Mouse (Mus musculus) liver (tissue): ENCODE results near the gene Apobec4.
"Not testable (repeated sequence)": the region's sequence is repeated elsewhere in the genome, so short reads cannot be mapped to it uniquely, and the experiment has no call there.

Source experiments
- DNase-seq: peaks from one replicate; pipeline ENCODE4 v3.0.0-alpha.2; 2020; ENCODE audit warnings: mixed read lengths

Gene Apobec4

GRCm38 (mm10) chr1:152766804-152767748 is 16.7 kb downstream of the Apobec4 start:
- DNase-seq = peak; percentile 64

GRCm38 (mm10) chr1:152767749-152768488 is 17.6 kb downstream of the Apobec4 start:
- DNase-seq = peak; percentile 89

GRCm38 (mm10) chr1:152771016-152771415 is 20.7 kb downstream of the Apobec4 start:
- DNase-seq = no peak

GRCm38 (mm10) chr1:152774601-152775000 is 24.2 kb downstream of the Apobec4 start:
- not testable (repeated sequence) for DNase-seq

DNA sequence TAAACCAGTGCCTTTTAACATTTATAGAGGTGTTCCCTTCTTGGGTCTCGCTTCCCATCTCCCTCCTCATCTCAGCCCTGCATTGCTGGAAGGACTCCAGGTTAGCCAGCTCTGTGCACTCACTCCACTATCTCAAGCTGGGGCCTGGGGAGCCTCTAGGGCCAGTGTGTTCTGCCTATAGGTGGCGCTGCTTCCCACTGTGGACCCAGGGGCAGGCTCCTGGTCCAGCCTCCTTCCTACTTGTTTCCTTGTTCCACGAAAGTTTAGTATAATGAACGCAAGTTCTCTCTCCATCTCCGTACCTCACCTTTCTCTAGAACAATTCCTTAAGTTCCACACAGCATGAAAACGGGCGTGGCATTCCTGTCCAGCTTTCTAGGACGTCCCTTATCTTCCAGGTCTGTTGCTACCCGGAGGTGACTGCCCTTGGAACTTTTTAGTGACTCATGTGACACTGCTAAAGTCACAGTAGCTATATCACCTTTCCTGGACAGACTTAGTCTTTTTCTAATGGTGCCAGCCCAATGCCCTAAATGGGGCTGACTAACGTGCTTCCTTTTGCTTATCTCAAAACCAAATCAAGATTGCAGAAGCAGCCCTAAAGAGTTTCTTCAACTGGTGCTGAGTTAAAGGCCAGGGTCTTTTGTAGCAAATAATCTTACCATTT is 28.9 kb downstream of the Apobec4 start:
- peak; percentile 78 for DNase-seq

DNA sequence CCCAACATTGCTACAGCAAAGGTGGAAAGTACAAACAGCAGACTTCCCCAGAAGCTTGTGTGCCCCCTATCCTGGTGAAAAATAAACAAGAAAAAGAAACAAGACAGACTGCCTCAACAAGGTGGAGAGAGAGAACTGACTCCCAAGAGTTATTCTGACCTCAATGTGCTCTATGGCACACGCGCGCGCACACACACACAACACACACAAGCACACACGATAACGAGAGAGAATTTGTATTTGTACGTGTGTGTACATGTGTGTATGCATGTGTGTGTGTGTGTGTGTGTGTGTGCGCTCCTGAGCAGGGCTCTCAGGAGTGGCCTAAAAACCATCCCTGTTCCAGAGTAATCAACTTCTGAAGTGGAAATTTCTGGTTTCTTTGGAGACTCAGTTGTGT is 34.3 kb downstream of the Apobec4 start:
- DNase-seq = no peak

DNA sequence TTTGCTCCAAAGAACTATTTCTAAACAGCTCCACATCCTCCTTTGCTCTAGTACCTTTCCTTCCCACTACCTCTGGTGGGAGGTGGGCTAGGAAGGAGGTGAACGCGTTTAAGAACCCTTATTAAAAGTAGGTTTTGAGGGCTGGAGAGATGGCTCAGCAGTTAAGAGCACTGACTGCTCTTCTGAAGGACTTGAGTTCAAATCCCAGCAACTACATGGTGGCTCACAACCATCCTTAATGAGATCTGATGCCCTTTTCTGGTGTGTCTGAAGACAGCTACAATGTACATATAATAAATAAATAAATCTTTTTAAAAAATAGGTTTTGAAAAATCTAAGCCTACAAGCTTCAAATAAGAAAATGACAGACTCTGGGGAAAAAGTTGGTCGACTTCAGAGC is 35.1 kb downstream of the Apobec4 start:
- not testable (repeated sequence) for DNase-seq

DNA sequence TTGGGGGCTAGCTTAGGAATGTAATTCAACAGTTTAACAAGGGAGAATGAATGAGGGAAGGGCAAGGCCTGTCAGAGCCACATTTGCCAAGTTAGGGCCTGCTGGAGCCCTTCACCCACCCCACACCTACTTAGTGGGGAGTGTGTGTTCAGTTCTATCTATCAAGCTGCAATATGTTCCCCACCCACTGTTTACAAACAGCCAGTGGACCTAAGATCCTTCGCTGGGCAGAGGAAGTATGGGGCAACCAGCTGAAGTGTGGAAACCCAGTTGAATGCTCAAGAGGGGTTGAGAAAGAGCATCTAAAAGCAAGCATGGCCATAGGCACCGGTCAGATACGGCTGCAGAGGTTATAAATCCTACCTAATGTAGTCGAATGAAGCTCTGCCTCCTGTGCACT is 36.6 kb downstream of the Apobec4 start:
- no peak for DNase-seq

DNA sequence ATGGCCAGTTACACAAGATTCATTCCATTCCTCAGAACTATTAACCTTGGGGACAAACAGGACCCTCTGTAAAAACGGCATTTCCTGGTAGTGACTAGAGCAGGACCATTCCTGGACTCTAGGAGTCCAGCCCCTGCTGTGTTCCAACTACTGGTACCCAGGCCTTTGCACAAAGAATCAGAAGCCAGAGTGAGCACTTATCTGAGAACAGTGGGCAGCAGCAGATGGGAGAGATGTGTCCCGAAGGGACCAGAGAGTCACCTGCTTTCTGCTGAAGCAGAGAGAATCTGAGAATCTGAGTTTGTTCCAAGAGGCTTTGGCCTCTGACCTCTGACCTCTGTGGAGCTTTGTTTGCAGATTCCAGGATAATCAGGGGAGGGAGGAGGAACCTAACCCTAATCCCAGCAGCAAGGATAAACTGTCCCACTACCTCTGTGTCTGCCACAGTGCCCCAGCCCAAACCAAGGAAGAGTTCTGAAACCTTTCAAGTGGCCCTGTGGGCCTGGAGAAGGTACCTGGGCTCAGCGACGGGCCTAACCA is 37.8 kb downstream of the Apobec4 start:
- no peak for DNase-seq

GRCm38 (mm10) chr1:152790254-152790653 is 39.9 kb downstream of the Apobec4 start:
- peak; percentile 29 for DNase-seq

GRCm38 (mm10) chr1:152790821-152791220 is 40.5 kb downstream of the Apobec4 start:
- DNase-seq = no peak

- no peak for DNase-seq
Measured at GRCm38 (mm10) chr1:152791269-152791668, 40.9 kb downstream of the Apobec4 start.

- no peak for DNase-seq
Measured at GRCm38 (mm10) chr1:152792736-152793494, 42.6 kb downstream of the Apobec4 start.

DNA sequence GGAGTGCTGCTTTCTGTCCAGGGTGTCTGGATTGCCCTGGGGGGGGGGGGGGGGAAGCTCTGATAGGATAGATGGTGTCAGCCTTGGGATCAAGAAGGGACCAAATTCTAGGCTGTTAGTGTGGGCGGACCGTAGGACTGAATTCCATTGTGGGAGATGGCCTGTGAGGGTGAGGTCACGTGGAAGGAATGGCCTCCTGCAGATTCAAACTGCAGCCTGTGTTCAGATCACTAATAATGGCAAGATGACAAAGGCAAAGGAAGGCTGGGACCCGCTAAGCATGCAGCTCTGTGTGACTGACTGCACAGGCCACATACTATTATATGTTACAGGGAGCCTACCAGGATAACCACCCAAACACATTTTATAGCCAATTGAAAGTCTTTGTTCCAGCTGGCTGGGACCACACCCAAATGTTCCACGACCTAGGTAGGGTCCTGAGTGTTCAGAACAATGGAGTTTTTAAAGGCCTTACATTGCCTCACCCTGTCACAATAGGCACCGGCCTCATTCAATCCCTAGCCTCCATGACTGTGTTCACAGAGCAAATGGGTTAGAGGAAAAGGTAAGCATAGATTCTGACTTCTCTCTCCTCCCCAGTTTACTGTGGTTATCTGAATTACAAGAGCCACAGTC is 43.3 kb downstream of the Apobec4 start:
- DNase-seq = no peak

- no peak for DNase-seq
Measured at GRCm38 (mm10) chr1:152795688-152796255, 45.4 kb downstream of the Apobec4 start.

DNA sequence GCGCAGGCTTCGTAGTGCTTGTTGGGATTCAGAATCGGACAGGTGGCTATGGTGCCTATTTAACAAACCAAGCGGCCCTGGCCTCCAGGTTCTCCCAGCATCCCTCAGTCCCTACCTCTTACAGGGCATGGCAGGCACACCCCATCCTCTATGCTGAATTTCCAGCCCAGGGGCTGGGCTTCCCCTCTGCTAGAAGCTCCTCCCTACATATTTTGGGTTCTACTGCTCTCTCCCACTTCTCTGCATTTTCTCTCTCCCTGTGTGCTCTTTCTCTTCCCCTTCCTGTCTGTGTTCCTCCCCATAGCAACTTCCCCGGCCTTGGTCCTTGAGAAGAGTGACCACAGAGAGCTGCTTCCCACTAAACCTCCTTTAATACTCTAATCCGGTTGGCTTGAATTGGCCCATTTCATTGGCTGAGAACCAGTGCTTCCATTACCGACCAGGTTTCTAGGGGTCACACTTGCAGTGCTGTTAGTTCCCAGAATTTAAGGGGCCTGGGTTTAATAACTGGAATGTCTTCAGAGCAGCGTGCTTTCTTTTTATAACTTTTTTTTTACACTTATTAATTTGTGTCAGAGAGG is 46.4 kb downstream of the Apobec4 start:
- no peak for DNase-seq

DNA sequence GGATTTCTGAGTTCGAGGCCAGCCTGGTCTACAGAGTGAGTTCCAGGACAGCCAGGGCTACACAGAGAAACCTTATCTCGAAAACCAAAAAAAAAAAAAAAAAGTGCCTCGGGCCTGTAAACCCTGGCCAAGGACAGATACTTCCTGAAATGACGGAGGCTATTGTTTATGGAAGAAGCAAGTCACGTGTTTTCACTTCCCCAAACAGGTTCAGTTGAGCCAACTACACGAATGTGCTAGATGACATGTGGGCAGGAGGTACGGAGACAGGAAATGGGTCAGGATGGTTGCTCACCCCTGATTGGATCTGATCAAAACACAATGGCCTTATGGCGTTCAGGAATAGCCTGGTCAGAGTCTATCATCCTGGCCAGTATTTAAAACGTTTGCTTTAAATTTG is 47.8 kb downstream of the Apobec4 start:
- no peak for DNase-seq

- DNase-seq = peak; percentile 31
Measured at GRCm38 (mm10) chr1:152799897-152800296, 49.5 kb downstream of the Apobec4 start, which contains the start of gene Ncf2. Gene Ncf2, plus strand, starts transcription at chr1:152800194.

DNA sequence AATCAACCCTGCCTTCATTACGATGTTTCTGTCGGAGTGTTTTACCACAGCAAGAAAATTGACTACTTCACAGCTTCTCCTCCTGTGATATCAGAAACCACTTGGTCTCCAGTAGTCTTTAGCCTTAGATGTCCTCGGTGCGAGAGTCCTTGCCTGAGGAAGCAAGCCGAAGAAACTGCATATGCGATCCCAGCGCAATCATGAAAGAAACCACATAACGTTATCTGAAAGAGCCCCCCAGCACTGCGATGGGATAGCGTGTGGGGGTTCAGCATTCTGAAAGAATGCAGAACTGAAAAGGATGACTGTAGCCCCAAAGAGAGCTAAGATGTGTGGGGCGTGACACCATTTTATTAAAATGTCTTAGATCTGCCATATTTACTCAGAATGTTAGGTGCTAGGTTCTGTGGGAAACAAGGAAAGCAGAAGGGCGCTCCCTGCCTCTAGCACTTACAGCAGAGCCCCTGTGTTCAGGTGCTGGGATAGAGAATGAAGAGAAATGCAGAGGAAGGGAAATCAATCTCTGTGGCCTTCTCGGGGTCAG is 50.4 kb downstream of the Apobec4 start:
- no peak for DNase-seq

- DNase-seq = no peak
Measured at GRCm38 (mm10) chr1:152804907-152805306, 54.6 kb downstream of the Apobec4 start.
